Mouse (Mus musculus): ENCODE measurements at regions not wholly inside any gene's neighbourhood (a gene's known extent, or its start where the extent isn't known, plus 50 kb on each side); places are given as distances from the start of the nearest gene placed in this dataset.

- DNase-seq (ENCODE audit: low read depth), result no peak
- TF ChIP-seq CTCF (IDR thresholded peaks at IDR 0.05; ENCODE audit: borderline replicate concordance, extremely low read depth, insufficient read depth, insufficient read length) (no peak), POLR2A (IDR thresholded peaks at IDR 0.05; ENCODE audit: borderline replicate concordance, extremely low read depth, insufficient read depth, insufficient read length, poor library complexity, severe bottlenecking) (no peak)
Measured at GRCm38 (mm10) chr13:20661243-20661642, 132.7 kb upstream of the Aoah start.

GRCm38 (mm10) chr13:20678754-20679153, 115.2 kb upstream of the Aoah start:
- DNase-seq (ENCODE audit: low read depth), result no peak

GRCm38 (mm10) chr13:20686914-20687313, 107.0 kb upstream of the Aoah start:
- TF ChIP-seq POLR2A (IDR thresholded peaks at IDR 0.05; ENCODE audit: borderline replicate concordance, extremely low read depth, insufficient read depth, insufficient read length, poor library complexity, severe bottlenecking) (no peak), CTCF (IDR thresholded peaks at IDR 0.05; ENCODE audit: borderline replicate concordance, extremely low read depth, insufficient read depth, insufficient read length) (no peak)
- peak; percentile 8 for DNase-seq (ENCODE audit: low read depth)

More at GRCm38 (mm10) chr13:20678754-20679153, 115.2 kb upstream of the Aoah start:
- TF ChIP-seq CTCF (IDR thresholded peaks at IDR 0.05; ENCODE audit: borderline replicate concordance, extremely low read depth, insufficient read depth, insufficient read length), result no peak
- TF ChIP-seq POLR2A (IDR thresholded peaks at IDR 0.05; ENCODE audit: borderline replicate concordance, extremely low read depth, insufficient read depth, insufficient read length, poor library complexity, severe bottlenecking), result no peak

- TF ChIP-seq CTCF (IDR thresholded peaks at IDR 0.05; ENCODE audit: borderline replicate concordance, extremely low read depth, insufficient read depth, insufficient read length), result no peak
- TF ChIP-seq POLR2A (IDR thresholded peaks at IDR 0.05; ENCODE audit: borderline replicate concordance, extremely low read depth, insufficient read depth, insufficient read length, poor library complexity, severe bottlenecking), result no peak
- no peak for DNase-seq (ENCODE audit: low read depth)
Measured at GRCm38 (mm10) chr13:20687453-20687852, 106.5 kb upstream of the Aoah start.

- no peak for DNase-seq (ENCODE audit: low read depth)
- TF ChIP-seq CTCF (IDR thresholded peaks at IDR 0.05; ENCODE audit: borderline replicate concordance, extremely low read depth, insufficient read depth, insufficient read length), result no peak
- TF ChIP-seq POLR2A (IDR thresholded peaks at IDR 0.05; ENCODE audit: borderline replicate concordance, extremely low read depth, insufficient read depth, insufficient read length, poor library complexity, severe bottlenecking), result no peak
Measured at GRCm38 (mm10) chr13:20711486-20711885, 82.4 kb upstream of the Aoah start.

GRCm38 (mm10) chr13:20723326-20724120, 70.4 kb upstream of the Aoah start:
- DNase-seq (ENCODE audit: low read depth), result no peak

GRCm38 (mm10) chr13:20724419-20724818, 69.5 kb upstream of the Aoah start:
- no peak for TF ChIP-seq POLR2A (IDR thresholded peaks at IDR 0.05; ENCODE audit: borderline replicate concordance, extremely low read depth, insufficient read depth, insufficient read length, poor library complexity, severe bottlenecking)
- TF ChIP-seq CTCF (IDR thresholded peaks at IDR 0.05; ENCODE audit: borderline replicate concordance, extremely low read depth, insufficient read depth, insufficient read length), result no peak
- no peak for DNase-seq (ENCODE audit: low read depth)

More at GRCm38 (mm10) chr13:20723326-20724120, 70.4 kb upstream of the Aoah start:
- no peak for TF ChIP-seq CTCF (IDR thresholded peaks at IDR 0.05; ENCODE audit: borderline replicate concordance, extremely low read depth, insufficient read depth, insufficient read length)
- TF ChIP-seq POLR2A (IDR thresholded peaks at IDR 0.05; ENCODE audit: borderline replicate concordance, extremely low read depth, insufficient read depth, insufficient read length, poor library complexity, severe bottlenecking), result no peak

- peak; percentile 31 for DNase-seq (ENCODE audit: low read depth)
Measured at GRCm38 (mm10) chr13:20725556-20725955, 68.4 kb upstream of the Aoah start.

GRCm38 (mm10) chr13:20728064-20728463, 65.8 kb upstream of the Aoah start:
- TF ChIP-seq POLR2A (IDR thresholded peaks at IDR 0.05; ENCODE audit: borderline replicate concordance, extremely low read depth, insufficient read depth, insufficient read length, poor library complexity, severe bottlenecking) (no peak), CTCF (IDR thresholded peaks at IDR 0.05; ENCODE audit: borderline replicate concordance, extremely low read depth, insufficient read depth, insufficient read length) (no peak)
- no peak for DNase-seq (ENCODE audit: low read depth)

More at GRCm38 (mm10) chr13:20725556-20725955, 68.4 kb upstream of the Aoah start:
- TF ChIP-seq POLR2A (IDR thresholded peaks at IDR 0.05; ENCODE audit: borderline replicate concordance, extremely low read depth, insufficient read depth, insufficient read length, poor library complexity, severe bottlenecking) (no peak), CTCF (IDR thresholded peaks at IDR 0.05; ENCODE audit: borderline replicate concordance, extremely low read depth, insufficient read depth, insufficient read length) (no peak)

- TF ChIP-seq POLR2A (IDR thresholded peaks at IDR 0.05; ENCODE audit: borderline replicate concordance, extremely low read depth, insufficient read depth, insufficient read length, poor library complexity, severe bottlenecking) (no peak), CTCF (IDR thresholded peaks at IDR 0.05; ENCODE audit: borderline replicate concordance, extremely low read depth, insufficient read depth, insufficient read length) (no peak)
Measured at GRCm38 (mm10) chr13:20733046-20733445, 60.9 kb upstream of the Aoah start.

GRCm38 (mm10) chr13:20734283-20734682, 59.6 kb upstream of the Aoah start:
- no peak for DNase-seq (ENCODE audit: low read depth)
- TF ChIP-seq POLR2A (IDR thresholded peaks at IDR 0.05; ENCODE audit: borderline replicate concordance, extremely low read depth, insufficient read depth, insufficient read length, poor library complexity, severe bottlenecking), result no peak
- TF ChIP-seq CTCF (IDR thresholded peaks at IDR 0.05; ENCODE audit: borderline replicate concordance, extremely low read depth, insufficient read depth, insufficient read length), result no peak

More at GRCm38 (mm10) chr13:20733046-20733445, 60.9 kb upstream of the Aoah start:
- no peak for DNase-seq (ENCODE audit: low read depth)

GRCm38 (mm10) chr13:20736609-20737008, 57.3 kb upstream of the Aoah start:
- TF ChIP-seq POLR2A (IDR thresholded peaks at IDR 0.05; ENCODE audit: borderline replicate concordance, extremely low read depth, insufficient read depth, insufficient read length, poor library complexity, severe bottlenecking) (no peak), CTCF (IDR thresholded peaks at IDR 0.05; ENCODE audit: borderline replicate concordance, extremely low read depth, insufficient read depth, insufficient read length) (no peak)
- no peak for DNase-seq (ENCODE audit: low read depth)
